Mouse (Mus musculus) induced T-regulatory cell, adult 2 months (primary cell): ENCODE data around the gene Snrpa1.

ENCODE experiments used
- DNase-seq: peaks from one replicate; pipeline ENCODE4 v3.0.0-alpha.2; 2012; ENCODE audit warnings: low read depth

Snrpa1 gene

DNA sequence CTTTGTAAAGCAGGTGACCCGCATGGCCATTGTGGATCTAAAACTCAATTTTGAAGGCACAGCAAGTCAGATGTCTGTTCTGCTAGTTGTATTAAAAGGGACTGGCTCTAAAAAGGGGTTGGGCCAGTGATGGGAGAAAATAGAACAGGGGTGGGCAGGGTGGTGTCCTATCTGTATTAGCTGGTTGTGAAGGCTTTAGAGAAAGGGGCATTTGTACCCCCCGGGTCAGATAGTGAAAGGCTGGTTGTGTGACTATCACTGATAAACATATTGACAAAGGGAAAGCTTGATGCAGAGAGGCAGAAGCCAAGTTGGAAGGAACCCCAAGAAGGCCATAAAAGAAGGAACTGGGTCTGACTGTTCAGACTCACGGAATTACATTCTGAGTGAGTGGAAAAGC is 54.8 kb downstream of the Snrpa1 start:
- no peak for DNase-seq

DNA sequence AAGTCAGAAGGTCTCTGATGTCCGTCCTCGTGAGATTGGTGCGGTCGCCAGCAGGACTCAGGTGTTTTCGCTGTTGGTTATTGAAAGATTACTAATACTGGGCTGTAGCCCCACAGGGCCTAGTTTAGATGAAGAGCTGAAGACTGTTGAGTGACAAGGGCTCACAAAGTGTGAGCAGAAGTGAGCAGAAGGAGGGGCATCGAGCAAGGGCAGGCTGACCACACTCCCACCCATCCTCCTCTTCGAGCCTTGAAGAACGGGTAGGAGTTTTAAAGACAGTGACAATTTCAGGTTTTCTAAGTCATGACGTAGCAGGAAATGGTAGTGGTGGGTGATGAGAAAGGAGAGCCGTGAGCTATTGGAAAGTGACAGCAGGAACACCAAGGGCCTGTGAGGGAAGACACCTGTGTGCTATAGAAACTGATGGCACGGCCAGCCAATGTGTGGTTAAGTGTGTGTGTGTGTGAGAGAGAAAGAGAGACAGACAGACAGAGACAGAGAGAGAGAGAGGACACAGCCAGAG is 57.1 kb downstream of the Snrpa1 start:
- DNase-seq = peak; percentile 79

DNA sequence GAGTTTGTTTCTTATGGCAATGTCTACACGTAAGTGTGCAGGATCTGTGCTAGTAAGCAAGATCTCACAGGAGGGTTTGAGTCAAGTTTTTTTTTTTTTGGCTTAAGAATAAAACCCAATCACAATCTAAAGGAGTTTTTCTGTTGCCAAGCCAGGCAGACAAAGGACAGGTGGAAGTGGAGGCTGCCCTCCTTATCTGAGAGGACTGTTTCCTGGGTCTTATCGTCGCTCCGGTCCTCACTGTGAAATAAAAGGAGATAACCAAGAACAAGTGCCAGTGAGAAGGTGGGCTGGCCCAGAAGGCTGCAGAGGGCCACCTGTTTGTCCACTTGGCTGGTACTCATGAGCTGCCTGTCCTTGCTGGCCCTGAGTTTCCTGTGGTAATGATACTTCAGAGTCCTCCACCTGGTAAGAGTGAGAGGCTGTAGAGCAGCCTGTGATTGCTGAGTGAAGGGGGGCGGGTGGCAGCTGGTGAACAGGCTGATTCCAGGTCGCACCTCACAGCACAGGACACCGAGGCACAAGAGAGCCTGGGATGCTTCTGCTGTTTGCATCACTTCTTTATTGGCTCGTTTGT is 58.2 kb downstream of the Snrpa1 start:
- peak; percentile 23 for DNase-seq

DNA sequence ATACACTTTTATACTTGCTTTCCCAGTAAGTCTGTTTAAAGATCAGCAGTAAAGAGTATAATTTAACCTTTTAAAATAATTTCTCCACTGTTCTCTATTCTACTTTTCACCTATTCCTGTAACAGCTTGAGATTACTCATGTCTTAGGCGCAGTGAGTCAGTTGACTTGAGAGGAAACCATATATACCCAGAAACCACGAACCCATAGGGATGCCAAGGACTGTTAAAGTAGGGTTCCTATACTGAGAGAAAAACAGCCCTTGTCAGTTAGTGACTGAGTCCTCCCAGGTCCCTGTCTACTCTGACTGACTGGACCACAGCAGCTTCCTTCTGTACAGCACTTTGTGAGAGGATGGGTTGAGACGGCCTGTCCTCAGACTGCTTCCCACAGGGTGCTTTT is 59.2 kb downstream of the Snrpa1 start:
- peak; percentile 44 for DNase-seq

DNA sequence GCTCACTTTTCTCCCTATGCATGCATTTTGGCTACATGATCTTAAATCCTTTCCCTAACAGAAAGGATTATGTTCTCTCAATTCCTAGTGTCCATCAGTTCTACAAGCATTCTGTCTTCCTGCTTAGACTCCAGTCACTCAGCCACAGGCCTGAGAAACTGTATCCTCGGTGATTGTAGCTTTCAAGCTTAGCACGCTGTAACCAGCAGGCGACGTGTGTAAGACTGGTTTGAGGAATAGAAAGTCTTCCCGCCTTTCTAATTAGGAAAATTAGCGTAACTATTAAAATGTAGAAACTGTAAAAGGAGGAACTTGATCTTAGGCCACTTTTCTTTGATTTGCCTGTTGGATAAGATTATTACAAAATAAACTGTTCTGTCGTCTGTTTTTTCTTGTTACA is 60.0 kb downstream of the Snrpa1 start:
- no peak for DNase-seq

DNA sequence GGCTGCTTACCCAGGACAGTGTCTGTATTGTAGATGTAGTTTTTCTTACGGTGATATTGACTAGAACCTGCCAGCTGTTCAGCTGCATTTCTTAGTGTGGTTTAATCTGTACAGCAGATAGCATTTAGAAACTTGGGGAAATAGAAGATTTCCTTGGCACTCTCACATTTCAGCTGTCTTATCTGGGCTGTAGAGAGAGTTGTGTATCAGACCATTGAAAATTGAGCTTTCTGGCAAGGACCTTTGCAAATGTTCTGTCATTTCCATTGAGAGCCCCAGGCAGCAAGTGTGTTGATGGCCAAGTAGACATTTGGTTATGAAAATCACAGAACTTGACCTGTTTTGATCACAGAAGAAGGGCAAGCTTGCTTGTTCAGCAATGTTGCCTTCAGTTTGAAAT is 61.3 kb downstream of the Snrpa1 start:
- DNase-seq = no peak

GRCm38 (mm10) chr7:66120702-66121396 is 62.0 kb downstream of the Snrpa1 start:
- peak; percentile 17 for DNase-seq
